Mouse (Mus musculus): ENCODE data around the gene Tmem38a. TPM values are rescaled to one million over a fixed set of nuclear protein-coding genes. Genes with fewer than 3 reads are reported as not detected.

Gene Tmem38a
- polyA plus RNA-seq, 1 experiment from 2014 or later: 23.9 TPM

- Histone ChIP-seq H3K9ac (no peak overlapping the region), H3K4me2 (no peak overlapping the region), H3K4me1 (replicated peaks) (peaks cover 20% of the 10 kb centered on the region), H3K27me3 (no peaks in the 10 kb centered on the region), H3K36me3 (peaks cover 64% of the 10 kb centered on the region), H3K27ac (replicated peaks) (no peak overlapping the region), H3K4me3 (no peak overlapping the region), H3K9me3 (no peaks in the 10 kb centered on the region)
- WGBS: 98% methylated on average over 2 of the region's 2 CpGs
- ATAC-seq (ENCODE audit: low read depth): no peak
Observed at GRCm38 (mm10) chr8:72565970-72566369, 5.9 kb upstream of the Tmem38a start.

- WGBS: under 1% methylated on average over 52 of the region's 52 CpGs
- ATAC-seq (ENCODE audit: low read depth): peak; percentile 97
- Histone ChIP-seq H3K27ac (replicated peaks) (peak within 1 kb of the TSS; percentile 91), H3K4me3 (peak within 1 kb of the TSS; percentile 74), H3K4me2 (peak within 1 kb of the TSS; percentile 97), H3K27me3 (no peaks in the 10 kb centered on the region), H3K9ac (peak within 1 kb of the TSS; percentile 82), H3K36me3 (peaks cover 35% of the 10 kb centered on the region), H3K9me3 (no peaks in the 10 kb centered on the region), H3K4me1 (replicated peaks) (peaks cover 42% of the 10 kb centered on the region)
Observed at GRCm38 (mm10) chr8:72570633-72571610, 933 bp upstream of the Tmem38a start, which contains the start of gene Smim7. Gene Smim7 (minus strand): TSS chr8:72571088.

- H3K9ac ChIP-seq: peak overlapping the region; percentile 82
- no peaks in the 10 kb centered on the region for H3K9me3 ChIP-seq
- peak overlapping the region; percentile 91 for H3K27ac ChIP-seq (replicated peaks)
- peak overlapping the region; percentile 74 for H3K4me3 ChIP-seq
- 8% methylated on average over 10 of the region's 10 CpGs for WGBS
- no peaks in the 10 kb centered on the region for H3K27me3 ChIP-seq
- no peak for ATAC-seq (ENCODE audit: low read depth)
- H3K4me2 ChIP-seq: peak overlapping the region; percentile 97
- peaks cover 42% of the 10 kb centered on the region for H3K4me1 ChIP-seq (replicated peaks)
- H3K36me3 ChIP-seq: peaks cover 19% of the 10 kb centered on the region
Observed at GRCm38 (mm10) chr8:72572507-72572906, 652 bp downstream of the Tmem38a start.

GRCm38 (mm10) chr8:72573450-72573849 lies 1.6 kb downstream of the Tmem38a start:
- Histone ChIP-seq H3K36me3 (peaks cover 10% of the 10 kb centered on the region), H3K9ac (peak overlapping the region; percentile 82; the same call in 1 of the 2 replicates), H3K27me3 (no peaks in the 10 kb centered on the region), H3K4me1 (replicated peaks) (peaks cover 40% of the 10 kb centered on the region), H3K9me3 (no peaks in the 10 kb centered on the region), H3K4me2 (peak overlapping the region; percentile 97), H3K4me3 (no peak overlapping the region), H3K27ac (replicated peaks) (no peak overlapping the region)
- no peak for ATAC-seq (ENCODE audit: low read depth)
- WGBS: 88% methylated on average over 6 of the region's 6 CpGs

GRCm38 (mm10) chr8:72575915-72576314 lies 4.1 kb downstream of the Tmem38a start:
- no peaks in the 10 kb centered on the region for H3K27me3 ChIP-seq
- no peak overlapping the region for H3K4me3 ChIP-seq
- H3K36me3 ChIP-seq: 0 out of 2 replicates have a peak, but pooled peaks cover 14% of the 10 kb centered on the region
- WGBS: 91% methylated on average over 6 of the region's 6 CpGs
- H3K9ac ChIP-seq: no peak overlapping the region
- ATAC-seq (ENCODE audit: low read depth): no peak
- no peak overlapping the region for H3K27ac ChIP-seq (replicated peaks)
- H3K4me2 ChIP-seq: no peak overlapping the region
- H3K4me1 ChIP-seq (replicated peaks): peaks cover 22% of the 10 kb centered on the region
- no peaks in the 10 kb centered on the region for H3K9me3 ChIP-seq

- Histone ChIP-seq H3K4me1 (replicated peaks) (peaks cover 20% of the 10 kb centered on the region), H3K9ac (no peak overlapping the region), H3K27ac (replicated peaks) (no peak overlapping the region), H3K36me3 (0 out of 2 replicates have a peak, but pooled peaks cover 19% of the 10 kb centered on the region), H3K9me3 (no peaks in the 10 kb centered on the region), H3K4me2 (no peak overlapping the region), H3K27me3 (no peaks in the 10 kb centered on the region), H3K4me3 (no peak overlapping the region)
- ATAC-seq (ENCODE audit: low read depth): no peak
- WGBS: 83% methylated on average over 3 of the region's 3 CpGs
Observed at GRCm38 (mm10) chr8:72577266-72577665, 5.4 kb downstream of the Tmem38a start.

- Histone ChIP-seq H3K9me3 (no peaks in the 10 kb centered on the region), H3K4me3 (no peak overlapping the region), H3K4me2 (no peak overlapping the region), H3K4me1 (replicated peaks) (peaks cover 13% of the 10 kb centered on the region), H3K9ac (no peak overlapping the region), H3K27ac (replicated peaks) (no peak overlapping the region), H3K36me3 (0 out of 2 replicates have a peak, but pooled peaks cover 19% of the 10 kb centered on the region), H3K27me3 (no peaks in the 10 kb centered on the region)
- no peak for ATAC-seq (ENCODE audit: low read depth)
- WGBS: 53% methylated on average over 1 of the region's 1 CpGs
Observed at GRCm38 (mm10) chr8:72577941-72578340, 6.1 kb downstream of the Tmem38a start.

- Histone ChIP-seq H3K27me3 (no peaks in the 10 kb centered on the region), H3K36me3 (0 out of 2 replicates have a peak, but pooled peaks cover 19% of the 10 kb centered on the region), H3K27ac (replicated peaks) (no peak overlapping the region), H3K9me3 (no peaks in the 10 kb centered on the region), H3K4me3 (no peak overlapping the region), H3K9ac (no peak overlapping the region), H3K4me2 (no peak overlapping the region), H3K4me1 (replicated peaks) (no peaks in the 10 kb centered on the region)
- no peak for ATAC-seq (ENCODE audit: low read depth)
- 72% methylated on average over 9 of the region's 9 CpGs for WGBS
Observed at GRCm38 (mm10) chr8:72579374-72579773, 7.5 kb downstream of the Tmem38a start.

- Histone ChIP-seq H3K36me3 (peaks cover 24% of the 10 kb centered on the region; the same call in 1 of the 2 replicates), H3K9me3 (no peaks in the 10 kb centered on the region), H3K4me2 (no peak overlapping the region), H3K27ac (replicated peaks) (no peak overlapping the region), H3K4me1 (replicated peaks) (no peaks in the 10 kb centered on the region), H3K27me3 (no peaks in the 10 kb centered on the region), H3K9ac (no peak overlapping the region), H3K4me3 (no peak overlapping the region)
- no peak for ATAC-seq (ENCODE audit: low read depth)
- WGBS: 74% methylated on average over 7 of the region's 7 CpGs
Observed at GRCm38 (mm10) chr8:72583056-72583771, 11.4 kb downstream of the Tmem38a start.

GRCm38 (mm10) chr8:72584390-72584789 lies 12.5 kb downstream of the Tmem38a start:
- no peaks in the 10 kb centered on the region for H3K4me1 ChIP-seq (replicated peaks)
- H3K36me3 ChIP-seq: peaks cover 24% of the 10 kb centered on the region; the same call in 1 of the 2 replicates
- no peak overlapping the region for H3K4me3 ChIP-seq
- no peaks in the 10 kb centered on the region for H3K27me3 ChIP-seq
- no peak overlapping the region for H3K9ac ChIP-seq
- H3K27ac ChIP-seq (replicated peaks): no peak overlapping the region
- ATAC-seq (ENCODE audit: low read depth): no peak
- no peaks in the 10 kb centered on the region for H3K9me3 ChIP-seq
- no peak overlapping the region for H3K4me2 ChIP-seq
- 80% methylated on average over 6 of the region's 6 CpGs for WGBS

GRCm38 (mm10) chr8:72587806-72588205 lies 16.0 kb downstream of the Tmem38a start:
- Histone ChIP-seq H3K27ac (replicated peaks) (no peak overlapping the region), H3K9ac (no peak overlapping the region), H3K4me1 (replicated peaks) (no peaks in the 10 kb centered on the region), H3K9me3 (no peaks in the 10 kb centered on the region), H3K27me3 (no peaks in the 10 kb centered on the region), H3K4me3 (no peak overlapping the region), H3K4me2 (no peak overlapping the region), H3K36me3 (peaks cover 5% of the 10 kb centered on the region; the same call in 1 of the 2 replicates)
- WGBS: 68% methylated on average over 6 of the region's 6 CpGs
- ATAC-seq (ENCODE audit: low read depth): 0 out of 2 replicates have a peak, but pooled peaks have one; percentile 34

- 89% methylated on average over 10 of the region's 10 CpGs for whole genome bisulfite sequencing
- no peak for ATAC-seq (ENCODE audit: low read depth)
- H3K4me3 ChIP-seq: no peak overlapping the region
- H3K4me2 ChIP-seq: no peak overlapping the region
- H3K9ac ChIP-seq: no peak overlapping the region
- peaks cover 5% of the 10 kb centered on the region; the same call in 1 of the 2 replicates for H3K36me3 ChIP-seq
- H3K9me3 ChIP-seq: no peaks in the 10 kb centered on the region
- no peaks in the 10 kb centered on the region for H3K4me1 ChIP-seq (replicated peaks)
- no peaks in the 10 kb centered on the region for H3K27me3 ChIP-seq
- no peak overlapping the region for H3K27ac ChIP-seq (replicated peaks)
Observed at GRCm38 (mm10) chr8:72588865-72589264, 17.0 kb downstream of the Tmem38a start.

Measured in neural tube, embryonic 13.5 days (tissue).